Mouse (Mus musculus): Measurements from ENCODE around the gene Fkbp11. TPM values are rescaled to one million over a fixed set of nuclear protein-coding genes. Genes with fewer than 3 reads are reported as not detected.

The Fkbp11 gene
- polyA plus RNA-seq, 2 experiments, result 58.9 to 82.7 TPM

- Histone ChIP-seq H3K4me3 (replicated peaks; ENCODE audit: low read length) (no peak overlapping the region), H3K27me3 (ENCODE audit: control insufficient read depth, insufficient read depth, low read length) (no peaks in the 10 kb centered on the region), H3K9me3 (ENCODE audit: control insufficient read depth, low read length) (no peaks in the 10 kb centered on the region), H3K27ac (replicated peaks; ENCODE audit: low read depth, low read length) (no peak overlapping the region), H3K4me1 (ENCODE audit: control insufficient read depth, insufficient read depth, low read length) (peaks cover 17% of the 10 kb centered on the region), H3K4me2 (replicated peaks; ENCODE audit: low read depth, low read length, severe bottlenecking) (peak overlapping the region; percentile 93), H3K9ac (ENCODE audit: low read depth, low read length, severe bottlenecking) (no peak overlapping the region), H3K36me3 (ENCODE audit: control insufficient read depth, insufficient read depth, low read length) (no peaks in the 10 kb centered on the region)
- DNase-seq (ENCODE audit: low spot score), result no peak
- 73% methylated on average over 4 of the region's 4 CpGs for whole genome bisulfite sequencing
- TF ChIP-seq POLR2A (IDR thresholded peaks at IDR 0.05; ENCODE audit: borderline replicate concordance, extremely low read depth, insufficient read depth, insufficient read length), result no peak
- no peak for ATAC-seq (ENCODE audit: low FRiP score, low read depth)
Observed at GRCm38 (mm10) chr15:98726079-98726478, 1.9 kb downstream of the Fkbp11 start.

GRCm38 (mm10) chr15:98724441-98724840, 3.6 kb downstream of the Fkbp11 start:
- no peak for TF ChIP-seq POLR2A (IDR thresholded peaks at IDR 0.05; ENCODE audit: borderline replicate concordance, extremely low read depth, insufficient read depth, insufficient read length)
- Histone ChIP-seq H3K9ac (ENCODE audit: low read depth, low read length, severe bottlenecking) (no peak overlapping the region), H3K27me3 (ENCODE audit: control insufficient read depth, insufficient read depth, low read length) (no peaks in the 10 kb centered on the region), H3K36me3 (ENCODE audit: control insufficient read depth, insufficient read depth, low read length) (no peaks in the 10 kb centered on the region), H3K4me3 (replicated peaks; ENCODE audit: low read length) (no peak overlapping the region), H3K4me1 (ENCODE audit: control insufficient read depth, insufficient read depth, low read length) (peaks cover 17% of the 10 kb centered on the region), H3K9me3 (ENCODE audit: control insufficient read depth, low read length) (no peaks in the 10 kb centered on the region), H3K27ac (replicated peaks; ENCODE audit: low read depth, low read length) (no peak overlapping the region), H3K4me2 (replicated peaks; ENCODE audit: low read depth, low read length, severe bottlenecking) (peak overlapping the region; percentile 16; the same call in 1 of the 2 replicates)
- DNase-seq (ENCODE audit: low spot score) (no peak), ATAC-seq (ENCODE audit: low FRiP score, low read depth) (no peak)
- WGBS, result 29% methylated on average over 18 of the region's 19 CpGs

- H3K4me3 ChIP-seq (replicated peaks; ENCODE audit: low read length), result no peak overlapping the region
- H3K36me3 ChIP-seq (ENCODE audit: control insufficient read depth, insufficient read depth, low read length), result no peaks in the 10 kb centered on the region
- H3K27ac ChIP-seq (replicated peaks; ENCODE audit: low read depth, low read length), result no peak overlapping the region
- H3K9me3 ChIP-seq (ENCODE audit: control insufficient read depth, low read length), result no peaks in the 10 kb centered on the region
- H3K9ac ChIP-seq (ENCODE audit: low read depth, low read length, severe bottlenecking), result no peak overlapping the region
- no peaks in the 10 kb centered on the region for H3K27me3 ChIP-seq (ENCODE audit: control insufficient read depth, insufficient read depth, low read length)
- ATAC-seq (ENCODE audit: low FRiP score, low read depth), result no peak
- 57% methylated on average over 14 of the region's 14 CpGs for WGBS
- no peak for DNase-seq (ENCODE audit: low spot score)
- no peak overlapping the region for H3K4me2 ChIP-seq (replicated peaks; ENCODE audit: low read depth, low read length, severe bottlenecking)
- TF ChIP-seq POLR2A (IDR thresholded peaks at IDR 0.05; ENCODE audit: borderline replicate concordance, extremely low read depth, insufficient read depth, insufficient read length), result no peak
- peaks cover 15% of the 10 kb centered on the region for H3K4me1 ChIP-seq (ENCODE audit: control insufficient read depth, insufficient read depth, low read length)
Observed at GRCm38 (mm10) chr15:98722854-98723253, 5.1 kb downstream of the Fkbp11 start.

DNA sequence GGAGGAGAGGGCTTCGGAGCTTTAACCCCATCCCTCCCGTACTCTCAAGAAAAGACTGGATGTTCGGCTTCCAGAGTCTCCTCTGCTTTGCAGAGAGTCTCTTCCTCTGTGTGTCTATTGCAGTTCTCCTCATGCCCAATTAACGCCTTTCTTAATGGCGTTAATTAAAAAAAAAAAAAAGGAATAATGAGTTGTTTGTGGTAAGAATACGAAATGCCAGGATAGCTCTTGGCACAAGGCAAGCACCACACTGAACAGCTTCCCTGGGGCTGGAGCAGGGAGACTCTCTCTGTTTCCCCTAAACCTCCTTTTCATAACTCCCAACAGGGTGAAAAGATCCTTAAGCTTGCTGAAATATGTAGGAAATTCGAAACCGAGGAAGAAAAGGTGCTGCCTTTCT, 5.8 kb downstream of the Fkbp11 start:
- Histone ChIP-seq H3K27me3 (ENCODE audit: control insufficient read depth, insufficient read depth, low read length) (no peaks in the 10 kb centered on the region), H3K27ac (replicated peaks; ENCODE audit: low read depth, low read length) (no peak overlapping the region), H3K4me3 (replicated peaks; ENCODE audit: low read length) (no peak overlapping the region), H3K4me1 (ENCODE audit: control insufficient read depth, insufficient read depth, low read length) (peaks cover 13% of the 10 kb centered on the region), H3K9me3 (ENCODE audit: control insufficient read depth, low read length) (no peaks in the 10 kb centered on the region), H3K4me2 (replicated peaks; ENCODE audit: low read depth, low read length, severe bottlenecking) (no peak overlapping the region), H3K36me3 (ENCODE audit: control insufficient read depth, insufficient read depth, low read length) (no peaks in the 10 kb centered on the region), H3K9ac (ENCODE audit: low read depth, low read length, severe bottlenecking) (no peak overlapping the region)
- no peak for DNase-seq (ENCODE audit: low spot score)
- no peak for ATAC-seq (ENCODE audit: low FRiP score, low read depth)
- no peak for TF ChIP-seq POLR2A (IDR thresholded peaks at IDR 0.05; ENCODE audit: borderline replicate concordance, extremely low read depth, insufficient read depth, insufficient read length)
- whole genome bisulfite sequencing, result 70% methylated on average over 8 of the region's 8 CpGs

GRCm38 (mm10) chr15:98717301-98717700, 10.7 kb downstream of the Fkbp11 start:
- H3K27me3 ChIP-seq (ENCODE audit: control insufficient read depth, insufficient read depth, low read length), result no peaks in the 10 kb centered on the region
- ATAC-seq (ENCODE audit: low FRiP score, low read depth) (no peak), DNase-seq (ENCODE audit: low spot score) (no peak)
- no peak overlapping the region for H3K4me3 ChIP-seq (replicated peaks; ENCODE audit: low read length)
- TF ChIP-seq POLR2A (IDR thresholded peaks at IDR 0.05; ENCODE audit: borderline replicate concordance, extremely low read depth, insufficient read depth, insufficient read length), result no peak
- H3K4me2 ChIP-seq (replicated peaks; ENCODE audit: low read depth, low read length, severe bottlenecking), result no peak overlapping the region
- H3K27ac ChIP-seq (replicated peaks; ENCODE audit: low read depth, low read length), result no peak overlapping the region
- no peaks in the 10 kb centered on the region for H3K36me3 ChIP-seq (ENCODE audit: control insufficient read depth, insufficient read depth, low read length)
- H3K4me1 ChIP-seq (ENCODE audit: control insufficient read depth, insufficient read depth, low read length), result no peaks in the 10 kb centered on the region
- H3K9me3 ChIP-seq (ENCODE audit: control insufficient read depth, low read length), result no peaks in the 10 kb centered on the region
- WGBS, result 55% methylated on average over 16 of the region's 16 CpGs
- no peak overlapping the region for H3K9ac ChIP-seq (ENCODE audit: low read depth, low read length, severe bottlenecking)

- Histone ChIP-seq H3K4me1 (ENCODE audit: control insufficient read depth, insufficient read depth, low read length) (no peaks in the 10 kb centered on the region), H3K4me2 (replicated peaks; ENCODE audit: low read depth, low read length, severe bottlenecking) (no peak overlapping the region), H3K9ac (ENCODE audit: low read depth, low read length, severe bottlenecking) (no peak overlapping the region), H3K27ac (replicated peaks; ENCODE audit: low read depth, low read length) (no peak overlapping the region), H3K4me3 (replicated peaks; ENCODE audit: low read length) (no peak overlapping the region), H3K27me3 (ENCODE audit: control insufficient read depth, insufficient read depth, low read length) (no peaks in the 10 kb centered on the region), H3K36me3 (ENCODE audit: control insufficient read depth, insufficient read depth, low read length) (no peaks in the 10 kb centered on the region), H3K9me3 (ENCODE audit: control insufficient read depth, low read length) (no peaks in the 10 kb centered on the region)
- DNase-seq (ENCODE audit: low spot score) (no peak), ATAC-seq (ENCODE audit: low FRiP score, low read depth) (no peak)
- no peak for TF ChIP-seq POLR2A (IDR thresholded peaks at IDR 0.05; ENCODE audit: borderline replicate concordance, extremely low read depth, insufficient read depth, insufficient read length)
- WGBS, result 64% methylated on average over 4 of the region's 5 CpGs
Observed at GRCm38 (mm10) chr15:98714230-98714652, 13.8 kb downstream of the Fkbp11 start.

Data from limb, embryonic 14.5 days (tissue).